Mouse (Mus musculus): ENCODE results near the gene Dot1l.
A peak's percentile ranks its signal among the peaks of the same experiment; 100 is the strongest.
"Not testable (repeated sequence)": the region's sequence is repeated elsewhere in the genome, so short reads cannot be mapped to it uniquely, and the experiment has no call there.

Gene Dot1l

DNA sequence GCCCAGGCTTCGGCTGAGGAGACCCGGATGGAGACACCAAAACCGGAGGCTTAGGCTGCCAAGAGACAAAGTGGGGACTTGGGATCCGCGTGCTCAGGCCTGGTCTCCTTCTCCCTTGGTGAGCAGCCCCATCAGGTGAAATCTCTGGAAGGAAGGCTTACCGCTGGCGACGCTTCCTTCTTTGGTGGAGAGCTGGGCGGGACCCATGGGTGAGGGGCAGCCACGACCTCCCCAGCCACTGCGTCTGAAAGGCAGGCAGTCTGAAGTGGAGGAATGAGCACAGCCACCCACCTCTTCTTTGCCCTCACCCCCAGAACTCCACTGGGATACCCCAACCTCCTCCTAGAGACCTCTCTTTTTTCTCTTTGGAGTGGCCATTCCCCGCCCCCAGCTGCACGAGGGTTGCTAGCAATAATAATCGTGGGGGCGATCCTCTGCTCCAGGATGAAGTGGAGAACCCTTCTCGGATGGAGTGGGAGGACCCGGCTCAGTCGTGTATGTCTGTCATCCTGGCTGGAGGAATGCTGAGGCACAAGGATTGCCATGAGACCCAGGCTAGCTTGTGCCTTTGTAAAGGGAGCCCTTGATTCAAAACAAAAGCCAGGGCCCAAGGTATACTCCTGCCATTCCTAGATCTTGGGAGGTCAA is 54.1 kb downstream of the Dot1l start:
- no peak for DNase-seq (ENCODE audit: low read depth in 1 of 2, low spot score in 2 of 2)

DNA sequence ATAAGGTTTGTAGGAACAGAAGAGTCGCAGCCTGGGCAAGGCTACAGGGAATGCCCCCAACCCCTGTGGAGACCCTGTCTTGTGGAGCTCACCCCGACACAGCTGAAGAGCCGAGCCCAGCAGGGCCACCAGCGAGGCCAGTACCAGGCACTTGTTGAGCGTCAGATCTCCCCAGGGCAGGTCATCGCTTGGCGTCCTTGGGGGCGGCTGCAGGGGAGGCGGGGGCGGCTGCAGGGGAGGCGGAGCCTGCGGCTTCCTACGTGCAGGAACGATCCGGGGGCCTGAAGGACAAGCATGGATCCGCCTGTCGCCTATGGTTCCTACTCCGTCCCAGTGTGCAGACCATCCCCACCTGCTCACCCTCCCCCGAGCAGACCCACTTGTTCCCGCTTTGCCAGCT is 55.1 kb downstream of the Dot1l start:
- no peak for DNase-seq (ENCODE audit: low read depth in 1 of 2, low spot score in 2 of 2)

DNA sequence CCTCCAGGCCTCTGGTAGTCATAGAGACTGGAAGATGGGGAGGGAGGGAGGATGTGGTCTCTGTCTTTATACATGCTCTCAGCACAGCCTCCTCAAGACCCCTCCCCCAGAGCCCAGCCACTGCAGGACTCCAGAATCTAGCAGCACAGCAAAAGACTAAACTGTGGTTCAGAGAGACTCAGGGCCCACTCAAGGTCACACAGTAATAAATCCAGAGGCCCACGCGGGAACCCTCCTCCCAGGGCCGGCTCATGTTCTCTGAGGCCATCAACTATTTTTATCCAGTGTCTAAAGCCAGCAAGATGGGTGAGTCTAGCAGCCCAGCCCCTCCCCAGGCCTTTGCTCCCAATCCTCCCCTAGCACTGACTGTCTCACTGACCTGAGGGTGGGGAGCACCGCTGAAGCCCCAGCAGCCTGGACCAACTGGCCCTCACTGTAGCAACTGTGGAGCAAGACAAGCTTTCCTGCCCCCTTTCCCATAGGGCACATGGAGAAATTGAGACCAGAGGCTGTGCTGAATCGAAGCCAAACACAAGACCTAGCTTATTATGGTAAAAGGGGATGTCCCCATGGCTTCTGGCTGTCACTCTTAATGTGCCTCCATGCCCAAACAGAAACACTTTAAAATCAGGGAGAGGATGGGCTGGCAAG is 57.5 kb downstream of the Dot1l start:
- DNase-seq (ENCODE audit: low read depth in 1 of 2, low spot score in 2 of 2), result no peak

DNA sequence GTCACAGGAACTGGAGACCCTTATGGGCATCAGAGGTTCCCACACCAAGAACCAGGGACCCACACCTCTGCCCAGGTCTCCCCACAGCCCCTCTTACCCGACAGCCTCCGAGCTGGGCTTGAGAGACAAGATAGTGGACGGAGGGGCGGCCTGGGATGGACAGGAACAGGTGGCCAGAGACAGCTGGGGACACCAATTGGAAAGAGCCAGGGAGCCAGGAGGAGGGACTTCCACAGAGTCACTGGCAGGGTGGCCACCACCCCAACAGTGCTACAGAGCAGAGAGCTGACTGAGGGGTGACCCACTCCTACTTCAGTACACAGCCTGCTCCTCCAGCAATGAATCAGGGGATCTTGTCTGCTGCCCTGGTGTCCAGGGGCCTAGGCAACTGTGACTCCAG is 58.4 kb downstream of the Dot1l start, which contains the start of gene Jsrp1:
Gene Jsrp1, minus strand, starts transcription at position 133 of the 400 bp plus-strand sequence.
- no peak for DNase-seq (ENCODE audit: low read depth in 1 of 2, low spot score in 2 of 2)

DNA sequence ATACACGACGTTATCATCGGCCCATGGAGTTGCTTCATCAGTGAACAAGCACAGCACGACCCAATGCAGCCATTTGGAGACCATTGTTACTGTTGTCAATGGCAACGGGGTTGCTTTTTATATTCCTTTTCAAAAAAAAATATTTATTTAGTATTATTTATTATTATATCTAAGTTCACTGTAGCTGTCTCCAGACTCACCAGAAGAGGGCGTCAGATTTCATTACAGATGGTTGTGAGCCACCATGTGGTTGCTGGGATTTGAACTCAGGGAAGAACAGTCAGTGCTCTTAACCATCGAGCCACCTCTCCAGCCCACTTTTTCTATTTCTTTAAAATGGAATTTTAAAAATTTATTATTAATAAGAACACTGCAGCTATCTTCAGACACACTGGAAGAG is 59.8 kb downstream of the Dot1l start:
- DNase-seq (ENCODE audit: low read depth in 1 of 2, low spot score in 2 of 2), result no peak

DNA sequence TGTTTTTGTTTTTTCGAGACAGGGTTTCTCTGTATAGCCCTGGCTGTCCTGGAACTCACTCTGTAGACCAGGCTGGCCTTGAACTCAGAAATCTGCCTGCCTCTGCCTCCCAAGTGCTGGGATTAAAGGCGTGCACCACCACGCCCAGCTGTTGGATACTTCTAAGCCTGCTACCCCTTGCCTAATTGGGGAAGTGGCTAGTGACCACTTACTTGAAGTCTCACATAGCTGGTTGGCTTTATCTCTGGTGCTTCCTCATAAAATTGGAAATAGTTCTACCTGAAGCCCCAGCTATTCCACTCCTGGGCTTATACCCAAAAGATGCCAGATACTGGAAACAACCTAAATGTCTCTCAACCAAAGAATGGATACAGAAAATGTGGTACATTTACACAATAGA is 61.3 kb downstream of the Dot1l start:
- DNase-seq (ENCODE audit: low read depth in 1 of 2, low spot score in 2 of 2), result not testable (repeated sequence)

DNA sequence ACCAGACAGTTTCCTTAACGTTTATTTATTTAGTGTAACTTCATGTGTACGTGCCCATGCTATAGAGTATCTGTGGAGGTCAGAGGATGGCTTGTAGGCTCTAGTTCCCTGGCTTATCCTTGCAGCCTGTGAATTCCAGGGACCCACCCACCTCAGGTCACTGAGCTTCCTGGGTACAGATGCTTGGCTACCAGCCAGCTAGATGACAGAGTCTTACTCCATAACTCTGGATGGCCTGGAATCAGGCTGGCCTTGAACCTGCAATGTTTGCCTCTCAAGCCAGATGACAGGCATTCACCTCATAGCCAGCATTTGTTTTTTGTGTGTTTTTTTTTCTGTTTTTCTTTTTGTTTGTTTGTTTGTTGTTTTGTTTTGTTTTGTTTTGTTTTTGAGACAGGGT is 62.2 kb downstream of the Dot1l start:
- DNase-seq (ENCODE audit: low read depth in 1 of 2, low spot score in 2 of 2), result no peak

DNA sequence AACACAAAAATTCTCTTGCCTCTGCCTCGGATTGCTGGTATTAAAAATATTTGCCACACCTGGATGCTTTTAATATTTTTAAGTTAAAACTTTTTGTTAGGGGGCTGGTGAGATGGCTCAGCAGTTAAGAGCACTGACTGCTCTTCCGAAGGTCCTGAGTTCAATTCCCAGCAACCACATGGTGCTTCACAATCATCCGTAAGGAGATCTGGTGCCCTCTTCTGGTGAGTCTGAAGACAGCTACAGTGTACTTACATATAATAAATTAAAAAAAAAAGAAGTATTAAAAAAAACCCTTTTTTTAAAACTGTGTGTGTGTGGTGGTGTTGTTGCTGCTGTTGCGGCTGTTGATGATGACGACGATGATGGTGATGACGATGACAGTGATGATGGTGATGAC is 62.9 kb downstream of the Dot1l start:
- DNase-seq (ENCODE audit: low read depth in 1 of 2, low spot score in 2 of 2), result not testable (repeated sequence)

DNA sequence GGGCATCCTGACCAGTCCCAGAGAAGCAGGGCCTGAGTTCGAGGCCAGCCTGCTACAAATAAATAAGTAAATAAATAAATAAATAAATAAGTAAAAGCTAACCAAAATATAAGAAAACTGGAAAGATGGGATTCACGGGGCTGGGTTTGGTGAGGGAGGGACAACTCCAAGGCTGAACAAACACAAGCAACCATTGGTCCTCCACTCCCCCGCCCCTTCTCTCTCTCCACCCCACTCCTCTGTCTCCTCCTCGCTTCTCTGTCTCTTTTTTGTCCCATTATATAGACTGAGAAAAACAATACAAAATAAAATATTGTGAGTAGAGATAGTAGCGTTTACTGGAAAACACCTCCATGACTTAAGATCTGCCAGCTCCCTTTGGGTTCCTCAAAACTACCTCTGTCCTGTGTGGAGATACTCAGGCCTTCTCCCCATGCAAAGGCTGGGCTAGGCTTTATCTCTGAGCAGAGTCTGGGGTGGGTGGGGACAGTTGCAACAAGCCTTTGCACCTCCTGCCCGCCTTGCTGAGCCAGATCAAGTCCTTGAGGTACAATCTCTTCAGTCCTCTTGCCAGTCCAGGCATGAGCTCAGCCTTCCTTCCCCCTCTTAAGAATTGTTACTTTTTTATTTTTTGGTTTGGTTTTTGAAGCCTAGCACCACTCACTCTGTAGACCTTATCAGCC is 63.7 kb downstream of the Dot1l start:
- no peak for DNase-seq (ENCODE audit: low read depth in 1 of 2, low spot score in 2 of 2)

DNA sequence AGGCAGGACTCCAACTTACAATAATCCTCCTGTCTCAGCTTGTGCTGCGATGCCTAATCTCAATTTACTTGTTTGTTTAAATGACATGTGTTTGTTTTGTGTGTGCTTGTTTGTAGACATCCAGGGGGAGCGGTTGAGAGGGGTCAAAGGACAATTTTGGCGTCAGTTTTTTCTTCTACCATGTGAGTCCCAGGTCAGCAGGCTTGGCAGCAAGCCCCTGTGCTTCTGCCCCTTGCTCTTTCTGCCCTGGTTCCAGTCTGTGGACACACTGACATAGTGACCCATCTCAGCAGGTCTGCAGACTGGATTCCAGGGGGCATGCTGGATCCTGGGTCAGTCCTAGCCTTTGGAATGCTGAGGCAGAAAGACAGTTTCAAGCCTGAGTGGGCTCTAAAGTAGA is 64.4 kb downstream of the Dot1l start:
- DNase-seq (ENCODE audit: low read depth in 1 of 2, low spot score in 2 of 2), result no peak

DNA sequence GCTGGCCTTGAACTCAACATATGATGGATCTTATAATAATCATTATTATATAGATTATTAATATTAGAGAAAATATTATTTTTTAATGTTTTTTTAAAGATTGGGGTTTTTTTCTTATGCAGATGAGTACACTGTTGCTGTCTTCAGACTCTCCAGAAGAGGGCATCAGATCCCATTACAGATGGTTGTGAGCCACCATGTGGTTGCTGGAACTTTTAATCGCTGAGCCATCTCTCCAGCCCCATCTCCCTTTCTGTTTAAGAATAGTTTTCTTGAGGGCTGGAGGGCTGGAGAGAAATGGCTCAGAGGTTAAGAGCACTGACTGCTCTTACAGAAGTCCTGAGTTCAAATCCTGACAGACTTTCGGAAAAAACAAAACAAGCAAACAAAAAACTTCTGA is 67.0 kb downstream of the Dot1l start:
- DNase-seq (ENCODE audit: low read depth in 1 of 2, low spot score in 2 of 2), result no peak

DNA sequence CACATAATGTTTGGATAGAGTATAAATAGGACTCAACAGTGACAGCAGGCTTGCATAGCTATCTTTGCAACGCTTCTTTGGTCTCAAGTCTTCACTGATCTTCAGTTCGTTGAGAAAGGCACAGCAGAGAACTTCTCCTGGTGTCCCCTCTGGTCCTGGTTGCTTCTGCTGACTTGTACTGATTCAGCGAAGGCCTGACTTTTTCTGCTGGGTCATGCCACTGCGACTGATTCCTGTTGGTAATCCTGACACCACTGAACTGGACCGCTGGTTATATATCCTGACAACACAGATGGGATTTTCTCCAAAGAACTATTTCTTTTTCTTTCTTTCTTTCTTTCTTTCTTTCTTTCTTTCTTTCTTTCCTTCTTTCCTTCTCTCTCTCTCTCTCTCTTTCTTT is 67.5 kb downstream of the Dot1l start:
- DNase-seq (ENCODE audit: low read depth in 1 of 2, low spot score in 2 of 2), result no peak

DNA sequence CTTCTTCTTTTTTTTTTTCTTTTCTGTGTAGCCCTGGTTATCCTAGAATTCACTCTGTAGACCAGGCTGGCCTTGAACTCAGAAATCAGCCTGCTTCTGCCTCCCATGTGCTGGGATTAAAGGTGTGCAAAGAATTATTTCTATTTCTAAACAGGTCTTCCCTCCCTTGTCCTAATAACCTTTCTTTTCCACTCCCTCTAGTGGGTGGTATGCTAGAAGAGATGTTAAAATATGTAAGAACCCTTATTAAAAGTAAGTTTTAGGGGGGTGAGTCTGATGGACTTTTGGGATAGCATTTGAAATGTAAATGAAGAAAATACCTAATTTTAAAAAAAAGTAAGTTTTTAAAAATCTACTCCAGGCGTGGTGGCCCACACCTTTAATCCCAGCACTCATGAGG is 68.3 kb downstream of the Dot1l start:
- DNase-seq (ENCODE audit: low read depth in 1 of 2, low spot score in 2 of 2), result no peak

DNA sequence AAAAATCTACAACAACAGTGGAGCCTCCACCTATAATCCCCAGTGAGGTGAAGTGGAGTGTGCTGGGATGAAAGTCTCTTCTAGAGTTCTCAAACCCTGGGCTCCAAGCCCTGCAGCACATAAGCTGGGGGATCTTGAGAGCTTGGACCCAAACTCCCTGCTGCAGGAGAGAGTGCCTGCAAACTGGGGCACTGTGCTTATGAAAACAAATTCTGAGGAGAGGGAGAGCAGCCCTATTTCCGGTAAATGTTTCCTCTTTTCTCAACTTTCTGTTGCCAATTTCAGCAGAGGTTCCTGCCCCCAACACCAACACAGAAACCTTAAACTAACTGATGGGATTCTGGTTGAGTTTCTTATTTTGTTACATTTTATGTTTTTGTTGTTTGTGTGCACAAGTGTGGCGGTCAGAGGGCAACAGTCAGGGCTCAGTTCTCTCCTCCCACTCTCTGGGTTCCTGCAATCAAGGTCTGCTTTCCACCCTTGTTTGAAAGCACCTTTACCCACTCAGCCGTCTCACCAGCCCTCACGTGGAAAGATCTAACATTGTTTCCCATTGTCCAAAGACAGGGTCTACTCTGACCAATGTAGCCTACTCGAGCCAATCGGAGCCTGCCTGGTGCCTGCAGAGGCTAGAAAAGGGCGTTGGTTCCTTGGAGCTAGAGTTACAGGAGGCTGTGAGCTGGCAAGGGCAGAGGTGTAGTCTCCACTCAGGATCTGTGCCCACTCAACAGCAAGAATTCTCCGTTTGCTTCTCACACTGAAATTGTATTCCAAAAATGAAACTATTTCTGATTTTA is 69.0 kb downstream of the Dot1l start:
- no peak for DNase-seq (ENCODE audit: low read depth in 1 of 2, low spot score in 2 of 2)

DNA sequence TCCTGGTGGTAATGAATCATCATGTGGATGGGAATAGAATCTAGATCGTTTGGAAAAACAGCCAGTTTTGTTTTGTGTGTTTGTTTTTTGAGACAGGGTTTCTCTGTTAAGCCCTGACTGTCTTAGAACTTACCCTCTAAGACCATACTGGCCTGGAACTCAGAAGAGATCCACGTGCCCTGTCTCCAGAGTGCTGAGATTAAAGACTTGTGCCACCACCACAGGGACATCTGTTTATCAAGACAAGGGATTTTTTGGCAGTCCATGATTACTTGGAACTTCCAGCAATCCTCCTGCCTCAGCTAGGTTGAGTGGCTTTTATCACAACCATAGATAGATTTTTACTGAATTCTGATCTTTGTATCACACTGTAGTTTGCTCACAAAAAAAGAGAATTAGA is 69.8 kb downstream of the Dot1l start:
- DNase-seq (ENCODE audit: low read depth in 1 of 2, low spot score in 2 of 2), result no peak

DNA sequence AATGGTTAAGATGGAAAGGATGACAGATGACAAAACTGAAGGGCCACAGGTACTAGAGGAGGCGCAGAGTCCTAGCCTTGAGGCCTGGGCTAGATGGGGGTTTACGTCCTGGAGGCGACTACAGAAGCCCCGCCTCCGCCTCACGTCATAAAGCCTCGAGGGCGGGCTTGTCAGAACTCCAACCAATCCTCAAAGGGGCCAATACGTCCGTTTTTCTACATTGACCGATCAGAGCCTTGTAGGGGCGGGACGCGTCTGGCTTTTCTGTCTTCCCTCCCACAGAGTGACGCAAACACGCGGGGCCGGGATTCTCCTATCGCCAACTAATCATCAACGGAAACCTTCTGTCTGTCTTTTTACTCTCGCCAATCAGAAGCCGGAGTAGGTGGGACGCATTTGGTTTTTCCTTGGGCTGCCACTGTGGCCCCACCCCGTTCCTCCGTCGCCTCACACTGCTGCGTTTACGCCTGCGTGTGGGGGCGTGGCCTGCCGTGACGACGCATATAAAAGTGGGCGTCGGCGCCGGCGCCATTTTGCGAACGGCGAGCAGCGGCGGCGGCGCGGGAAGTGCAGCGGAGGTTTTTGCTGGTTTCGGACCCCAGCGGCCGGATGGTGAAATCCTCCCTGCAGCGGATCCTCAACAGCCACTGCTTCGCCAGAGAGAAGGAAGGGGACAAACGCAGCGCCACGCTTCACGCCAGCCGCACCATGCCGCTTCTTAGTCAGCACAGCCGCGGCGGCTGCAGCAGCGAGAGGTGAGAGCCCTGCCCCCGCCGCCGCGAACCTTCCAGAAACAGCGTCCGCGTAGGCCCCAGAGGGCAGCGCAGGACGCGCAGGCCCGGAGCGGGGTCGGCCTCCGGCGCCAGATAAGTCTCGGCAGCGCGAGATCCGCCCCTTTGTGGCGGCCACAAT is 71.4 kb downstream of the Dot1l start, which contains the start of gene Oaz1:
Gene Oaz1, plus strand, starts transcription at position 506 of the 912 bp plus-strand sequence.
- DNase-seq (ENCODE audit: low read depth in 1 of 2, low spot score in 2 of 2), result peak; percentile 97 to 98

DNA sequence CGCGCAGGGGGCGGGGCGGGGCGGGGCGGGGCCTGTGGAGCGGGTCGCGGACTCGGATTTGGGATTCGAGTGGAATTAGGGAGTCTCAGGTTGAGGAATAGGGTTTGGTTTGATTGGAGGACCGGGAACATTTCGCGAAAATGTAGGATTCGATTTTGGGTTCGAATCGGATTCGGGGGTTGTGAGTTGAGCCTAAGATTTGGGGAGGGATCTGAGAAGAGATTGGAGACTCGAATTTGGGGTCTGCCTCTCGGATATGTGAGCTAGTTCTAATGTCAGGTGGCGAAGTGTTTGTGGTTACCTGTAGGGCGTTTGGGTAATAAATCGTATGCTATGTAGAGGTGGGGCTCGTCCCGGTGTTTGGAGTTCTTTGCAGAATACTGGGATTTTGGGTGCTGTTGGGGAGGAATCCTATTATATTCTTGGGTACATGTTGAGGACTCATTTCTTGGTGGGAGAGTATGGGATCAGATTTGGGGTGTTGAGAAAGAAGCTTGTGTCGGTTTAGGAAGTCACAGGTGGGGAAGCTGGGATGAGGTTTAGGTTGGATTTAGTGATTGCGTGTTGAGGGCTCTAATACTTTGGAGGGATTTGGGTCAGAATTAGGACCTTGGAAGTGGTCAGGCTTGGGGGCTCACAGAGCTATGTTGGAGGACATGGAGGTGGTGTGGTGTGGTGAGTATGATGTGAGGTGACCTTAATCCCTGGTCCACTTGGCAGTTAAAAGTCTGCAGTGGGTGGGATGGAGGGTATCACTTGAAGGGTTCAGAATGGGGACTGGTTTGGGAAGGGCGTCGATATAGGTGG is 72.3 kb downstream of the Dot1l start:
- DNase-seq (ENCODE audit: low read depth in 1 of 2, low spot score in 2 of 2), result no peak

DNA sequence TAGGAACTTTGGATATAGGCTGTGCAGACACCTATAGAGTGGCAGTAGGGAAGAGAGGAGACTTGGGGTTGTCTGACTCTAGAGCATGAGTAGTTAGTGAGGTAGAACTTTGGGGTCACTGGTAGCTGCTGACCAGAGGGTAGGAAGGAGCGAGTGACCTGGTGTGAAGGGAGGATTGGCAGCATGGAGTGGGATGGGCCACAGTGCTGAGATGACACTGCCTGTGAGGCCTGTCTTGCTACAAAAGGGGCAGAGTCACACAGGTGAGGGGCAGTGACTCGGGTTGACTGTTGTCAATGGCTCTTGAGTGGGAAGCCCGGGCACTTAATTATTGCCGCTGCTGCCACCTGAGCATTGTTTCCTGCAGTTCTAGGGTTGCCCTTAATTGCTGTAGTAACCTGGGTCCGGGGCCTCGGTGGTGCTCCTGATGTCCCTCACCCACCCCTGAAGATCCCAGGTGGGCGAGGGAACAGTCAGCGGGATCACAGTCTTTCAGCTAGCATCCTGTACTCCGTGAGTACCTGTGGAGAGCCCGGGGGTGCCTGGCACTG is 72.9 kb downstream of the Dot1l start:
- no peak for DNase-seq (ENCODE audit: low read depth in 1 of 2, low spot score in 2 of 2)

DNA sequence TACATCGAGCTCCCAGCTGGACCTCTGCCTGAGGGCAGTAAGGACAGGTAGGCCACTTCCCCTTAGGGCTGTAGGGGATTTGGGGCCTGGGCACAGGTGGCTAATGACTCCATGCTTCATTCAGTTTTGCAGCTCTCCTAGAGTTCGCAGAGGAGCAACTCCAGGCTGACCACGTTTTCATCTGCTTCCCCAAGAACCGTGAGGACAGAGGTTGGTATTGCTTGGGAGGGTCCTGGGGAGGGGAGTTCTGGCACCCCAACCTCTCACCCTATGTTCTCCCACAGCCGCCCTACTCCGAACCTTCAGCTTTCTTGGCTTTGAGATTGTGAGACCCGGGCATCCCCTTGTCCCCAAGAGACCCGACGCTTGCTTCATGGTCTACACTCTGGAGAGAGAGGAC is 73.6 kb downstream of the Dot1l start:
- not testable (repeated sequence) for DNase-seq (ENCODE audit: low read depth in 1 of 2, low spot score in 2 of 2)
